Comparison of ENCODE assay signal across 8 mouse cellular contexts in genomic region chr5:100846599-100846920, GRCm38 (mm10). TPM values are rescaled to one million over a fixed set of nuclear protein-coding genes. Genes with fewer than 3 reads are reported as not detected.
DNase-seq lines count a peak whose midpoint lies in the region; ATAC-seq and TF ChIP-seq lines count a peak whose summit lies in the region.

No protein-coding gene starts in this region.

- H3K4me1 ChIP-seq in embryonic facial prominence, embryonic 12.5 days = peaks cover 11% of the 10 kb centered on the region
- H3K4me1 ChIP-seq in hindbrain, embryonic 16.5 days (ENCODE audit: control insufficient read depth, insufficient read depth, low read depth, low read length) = peaks cover 14% of the 10 kb centered on the region
- H3K4me1 ChIP-seq in midbrain, embryonic 16.5 days (ENCODE audit: control insufficient read depth, insufficient read depth, low read length) = peaks cover 7% of the 10 kb centered on the region

- peaks cover 54% of the 10 kb centered on the region for H3K27me3 ChIP-seq in embryonic facial prominence, embryonic 12.5 days
- H3K27me3 ChIP-seq in hindbrain, embryonic 16.5 days (replicated peaks; ENCODE audit: control insufficient read depth, insufficient read depth, low read length) = peaks cover 31% of the 10 kb centered on the region
- H3K27me3 ChIP-seq in midbrain, embryonic 16.5 days (ENCODE audit: control insufficient read depth, insufficient read depth, low read depth, low read length) = peaks cover 26% of the 10 kb centered on the region

- peak overlapping the region; percentile 65 for H3K4me3 ChIP-seq in left cerebral cortex, adult 2 months
- peak overlapping the region; percentile 61 for H3K4me3 ChIP-seq in embryonic facial prominence, embryonic 12.5 days
- peak overlapping the region; percentile 62 for H3K4me3 ChIP-seq in hindbrain, embryonic 16.5 days (ENCODE audit: low read length)
- peak overlapping the region; percentile 54 for H3K4me3 ChIP-seq in midbrain, embryonic 16.5 days (ENCODE audit: low read depth, low read length)

- no peaks in the 10 kb centered on the region for H3K9me3 ChIP-seq in embryonic facial prominence, embryonic 12.5 days
- H3K9me3 ChIP-seq in hindbrain, embryonic 16.5 days (ENCODE audit: control insufficient read depth, low read length) = peaks cover 7% of the 10 kb centered on the region; the same call in 1 of the 2 replicates
- peaks cover 2% of the 10 kb centered on the region; the same call in 1 of the 2 replicates for H3K9me3 ChIP-seq in midbrain, embryonic 16.5 days (replicated peaks; ENCODE audit: control insufficient read depth, low read length, poor library complexity, severe bottlenecking)

- peak; percentile 42; the same call in 1 of the 2 replicates for ATAC-seq in embryonic facial prominence, embryonic 12.5 days (ENCODE audit: insufficient number of reproducible peaks, insufficient read depth, low FRiP score, low TSS enrichment)
- ATAC-seq in hindbrain, embryonic 16.5 days = peak; percentile 24; the same call in 1 of the 2 replicates
- peak; percentile 54; the same call in 1 of the 2 replicates for ATAC-seq in midbrain, embryonic 16.5 days
- no peak for ATAC-seq in granulocyte monocyte progenitor cell, adult 5-6 weeks (replicated peaks; ENCODE audit: poor library complexity, severe bottlenecking)

- H3K4me2 ChIP-seq in embryonic facial prominence, embryonic 12.5 days (replicated peaks) = peak overlapping the region; percentile 100
- peak overlapping the region; percentile 100 for H3K4me2 ChIP-seq in hindbrain, embryonic 16.5 days (ENCODE audit: low read length)
- H3K4me2 ChIP-seq in midbrain, embryonic 16.5 days (ENCODE audit: low read length) = peak overlapping the region; percentile 100

- intact Hi-C loops in left cerebral cortex, adult 2 months (cut with DNase I) = no loop called here
- intact Hi-C loops in left cerebral cortex, postnatal 36 days (cut with DNase I) = loop anchor here (2.0 to 10.0 kb wide), 2 partner anchors 48 to 818 kb away; partner anchors contain the start of genes Helq, Mrps18c and Nkx6-1
- intact Hi-C loops in left cerebral cortex, postnatal 4 days (cut with DNase I) = no loop called here

- 0% methylated on average over 22 of the region's 22 CpGs for whole genome bisulfite sequencing in embryonic facial prominence, embryonic 12.5 days
- WGBS in hindbrain, embryonic 16.5 days = 1% methylated on average over 22 of the region's 22 CpGs
- WGBS in midbrain, embryonic 16.5 days = 0% methylated on average over 22 of the region's 22 CpGs

- TF ChIP-seq CTCF in left cerebral cortex, adult 2 months (IDR thresholded peaks at IDR 0.05) = no peak

- H3K9ac ChIP-seq in embryonic facial prominence, embryonic 12.5 days = peak overlapping the region; percentile 51
- peak overlapping the region; percentile 68 for H3K9ac ChIP-seq in hindbrain, embryonic 16.5 days (ENCODE audit: low read depth, low read length)
- peak overlapping the region; percentile 65 for H3K9ac ChIP-seq in midbrain, embryonic 16.5 days (ENCODE audit: low read depth, low read length)

- H3K27ac ChIP-seq in left cerebral cortex, adult 2 months = peak overlapping the region; percentile 67; the same call in 1 of the 2 replicates
- H3K27ac ChIP-seq in embryonic facial prominence, embryonic 12.5 days = no peak overlapping the region
- no peak overlapping the region for H3K27ac ChIP-seq in hindbrain, embryonic 16.5 days (ENCODE audit: low read depth, low read length)
- H3K27ac ChIP-seq in midbrain, embryonic 16.5 days (ENCODE audit: low read length) = no peak overlapping the region

- DNase-seq in left cerebral cortex, adult 2 months (ENCODE audit: extremely low spot score in 1 of 2, low spot score in 2 of 2) = peak in 1 of 2 experiments; percentile 14
- DNase-seq in left cerebral cortex, postnatal 36 days (ENCODE audit: low spot score in 2 of 2) = no peak
- no peak for DNase-seq in urinary bladder, postnatal 25 days (ENCODE audit: low spot score)
- DNase-seq in left cerebral cortex, postnatal 4 days = no peak

- H3K36me3 ChIP-seq in embryonic facial prominence, embryonic 12.5 days = no peaks in the 10 kb centered on the region
- H3K36me3 ChIP-seq in hindbrain, embryonic 16.5 days (ENCODE audit: control insufficient read depth, insufficient read depth, low read length) = no peaks in the 10 kb centered on the region
- H3K36me3 ChIP-seq in midbrain, embryonic 16.5 days (ENCODE audit: control insufficient read depth, insufficient read depth, low read length) = no peaks in the 10 kb centered on the region

RNA-seq across cellular contexts. Expression of gene Gpat3, which starts 1.0 kb away (rescaled TPM):
- total RNA-seq in left cerebral cortex, adult 2 months (2021) = 1 to 10 TPM; 3.9 to 5.0 TPM
- 1 to 10 TPM; 2.6 to 4.5 TPM for total RNA-seq in left cerebral cortex, postnatal 36 days (2021)
- 0.84 and 0.89 TPM in 2 replicates for polyA plus RNA-seq in embryonic facial prominence, embryonic 12.5 days (2016; fragmentation: Nextera tagmentation; extraction: Ambion mirVana)
- 1.4 and 1.6 TPM in 2 replicates for polyA plus RNA-seq in hindbrain, embryonic 16.5 days (2015; fragmentation: Nextera tagmentation; extraction: Ambion mirVana)
- 0.57 TPM in 2 replicates for polyA plus RNA-seq in midbrain, embryonic 16.5 days (2015; fragmentation: Nextera tagmentation; extraction: Ambion mirVana)
- total RNA-seq in left cerebral cortex, postnatal 4 days (2021) = 1 to 10 TPM in 1 of 2 experiments, under 1 TPM in 1; 0.99 to 1.8 TPM
- total RNA-seq in granulocyte monocyte progenitor cell, adult 5-6 weeks (2014; fragmentation: Nextera tagmentation) = 0.38 TPM in 1 of 2 replicates, not detected in the other
- total RNA-seq in granulocyte monocyte progenitor cell, adult 5-6 weeks (2017) = not detected in 2 replicates

RNA-seq across cellular contexts. Expression of gene Abraxas1, which starts 25.8 kb away (rescaled TPM):
- 1 to 10 TPM; 6.5 to 9.2 TPM for total RNA-seq in left cerebral cortex, adult 2 months (2021)
- 1 to 10 TPM; 7.1 to 7.3 TPM for total RNA-seq in left cerebral cortex, postnatal 36 days (2021)
- polyA plus RNA-seq in embryonic facial prominence, embryonic 12.5 days (2016; fragmentation: Nextera tagmentation; extraction: Ambion mirVana) = 33.8 and 38.2 TPM in 2 replicates
- polyA plus RNA-seq in hindbrain, embryonic 16.5 days (2015; fragmentation: Nextera tagmentation; extraction: Ambion mirVana) = 13.1 and 14.3 TPM in 2 replicates
- polyA plus RNA-seq in midbrain, embryonic 16.5 days (2015; fragmentation: Nextera tagmentation; extraction: Ambion mirVana) = 12.0 and 17.1 TPM in 2 replicates
- total RNA-seq in left cerebral cortex, postnatal 4 days (2021) = 1 to 10 TPM; 6.2 to 8.4 TPM
- total RNA-seq in granulocyte monocyte progenitor cell, adult 5-6 weeks (2014; fragmentation: Nextera tagmentation) = 30.5 and 39.9 TPM in 2 replicates
- total RNA-seq in granulocyte monocyte progenitor cell, adult 5-6 weeks (2017) = 28.8 and 33.0 TPM in 2 replicates

RNA-seq across cellular contexts. Expression of gene Mrps18c, which starts 48.1 kb away (rescaled TPM):
- 10 to 100 TPM; 52.0 to 57.7 TPM for total RNA-seq in left cerebral cortex, adult 2 months (2021)
- total RNA-seq in left cerebral cortex, postnatal 36 days (2021) = 10 to 100 TPM; 49.4 to 50.8 TPM
- polyA plus RNA-seq in embryonic facial prominence, embryonic 12.5 days (2016; fragmentation: Nextera tagmentation; extraction: Ambion mirVana) = 173 and 186 TPM in 2 replicates
- 130 and 139 TPM in 2 replicates for polyA plus RNA-seq in hindbrain, embryonic 16.5 days (2015; fragmentation: Nextera tagmentation; extraction: Ambion mirVana)
- polyA plus RNA-seq in midbrain, embryonic 16.5 days (2015; fragmentation: Nextera tagmentation; extraction: Ambion mirVana) = 137 and 143 TPM in 2 replicates
- total RNA-seq in left cerebral cortex, postnatal 4 days (2021) = 10 to 100 TPM; 65.3 to 70.3 TPM
- total RNA-seq in granulocyte monocyte progenitor cell, adult 5-6 weeks (2014; fragmentation: Nextera tagmentation) = 132 and 145 TPM in 2 replicates
- 175 and 205 TPM in 2 replicates for total RNA-seq in granulocyte monocyte progenitor cell, adult 5-6 weeks (2017)

RNA-seq across cellular contexts. Expression of gene Helq, which starts 48.2 kb away (rescaled TPM):
- 10 to 100 TPM; 18.4 to 22.1 TPM for total RNA-seq in left cerebral cortex, adult 2 months (2021)
- 10 to 100 TPM; 15.3 to 19.8 TPM for total RNA-seq in left cerebral cortex, postnatal 36 days (2021)
- 23.6 and 25.4 TPM in 2 replicates for polyA plus RNA-seq in embryonic facial prominence, embryonic 12.5 days (2016; fragmentation: Nextera tagmentation; extraction: Ambion mirVana)
- 16.0 and 17.2 TPM in 2 replicates for polyA plus RNA-seq in hindbrain, embryonic 16.5 days (2015; fragmentation: Nextera tagmentation; extraction: Ambion mirVana)
- 20.6 and 24.3 TPM in 2 replicates for polyA plus RNA-seq in midbrain, embryonic 16.5 days (2015; fragmentation: Nextera tagmentation; extraction: Ambion mirVana)
- total RNA-seq in left cerebral cortex, postnatal 4 days (2021) = 10 to 100 TPM; 22.9 to 24.3 TPM
- 19.6 and 35.1 TPM in 2 replicates for total RNA-seq in granulocyte monocyte progenitor cell, adult 5-6 weeks (2014; fragmentation: Nextera tagmentation)
- 15.0 and 30.6 TPM in 2 replicates for total RNA-seq in granulocyte monocyte progenitor cell, adult 5-6 weeks (2017)
